Mouse (Mus musculus) T-helper 2 cell (primary cell): ENCODE data around the gene Arpp21.
"Not testable (repeated sequence)": the region's sequence is repeated elsewhere in the genome, so short reads cannot be mapped to it uniquely, and the experiment has no call there.

ENCODE experiments used
- in situ Hi-C: fragments of 300-600 bp; cut with MboI, MseI; formaldehyde crosslinking; loops from one replicate; pipeline ENCODE4 v1.15.1; 2025; ENCODE audit warnings: high pct_unique_total_duplicates

Gene Arpp21

GRCm38 (mm10) chr9:112102155-112102851 lies 133.4 kb downstream of the Arpp21 start:
- in situ Hi-C loops, result no loop called here

- in situ Hi-C loops, result no loop called here
These were observed 134.7 kb downstream of the Arpp21 start for GRCm38 (mm10) chr9:112100841-112101595.

- in situ Hi-C loops, result no loop called here
These were observed 137.5 kb downstream of the Arpp21 start for GRCm38 (mm10) chr9:112098267-112098666.

DNA sequence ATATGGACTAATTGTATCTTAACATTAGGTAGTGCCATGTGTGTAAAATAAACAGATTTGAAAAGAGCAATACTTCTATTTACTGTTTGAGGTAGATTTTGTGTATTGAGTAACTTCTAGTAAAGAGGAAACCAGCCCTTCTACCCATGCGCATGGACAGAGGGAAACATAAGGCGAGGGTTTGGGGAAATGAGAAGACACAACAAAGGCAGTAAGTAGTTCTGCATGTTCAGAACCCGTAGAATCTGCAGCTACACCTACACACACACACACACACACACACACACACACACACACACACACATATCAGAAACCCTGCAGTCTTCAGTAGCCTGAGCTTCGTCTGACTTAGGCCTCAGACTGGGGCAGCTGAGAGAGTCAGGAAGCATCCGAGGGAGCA lies 140.0 kb downstream of the Arpp21 start:
- in situ Hi-C loops, result no loop called here

- in situ Hi-C loops, result no loop called here
These were observed 140.5 kb downstream of the Arpp21 start for GRCm38 (mm10) chr9:112095198-112095597.

- in situ Hi-C loops, result no loop called here
These were observed 156.8 kb downstream of the Arpp21 start for GRCm38 (mm10) chr9:112078903-112079302.

GRCm38 (mm10) chr9:112078453-112078852 lies 157.3 kb downstream of the Arpp21 start:
- in situ Hi-C loops, result no loop called here

- in situ Hi-C loops, result no loop called here
These were observed 160.5 kb downstream of the Arpp21 start for GRCm38 (mm10) chr9:112075273-112075672.

DNA sequence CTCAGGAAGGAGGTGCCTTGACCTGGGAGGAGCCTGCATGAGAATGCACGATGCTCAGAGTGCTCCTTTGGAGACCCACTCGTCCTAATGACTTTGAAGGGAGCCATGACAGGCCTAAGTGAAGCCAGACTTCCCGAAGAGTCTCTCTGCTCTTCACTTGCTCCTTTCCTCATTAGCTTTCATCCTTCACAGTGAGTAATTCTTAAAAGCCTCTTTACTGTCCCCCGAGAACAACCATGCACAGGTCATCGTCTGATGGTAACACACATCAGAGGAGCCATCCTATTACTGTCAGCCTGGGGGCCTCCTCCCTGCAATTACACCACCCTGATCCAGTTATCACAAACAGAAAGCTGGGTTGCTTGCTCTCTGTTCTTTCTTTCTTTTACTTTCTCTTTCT lies 160.9 kb downstream of the Arpp21 start:
- in situ Hi-C loops, result no loop called here

DNA sequence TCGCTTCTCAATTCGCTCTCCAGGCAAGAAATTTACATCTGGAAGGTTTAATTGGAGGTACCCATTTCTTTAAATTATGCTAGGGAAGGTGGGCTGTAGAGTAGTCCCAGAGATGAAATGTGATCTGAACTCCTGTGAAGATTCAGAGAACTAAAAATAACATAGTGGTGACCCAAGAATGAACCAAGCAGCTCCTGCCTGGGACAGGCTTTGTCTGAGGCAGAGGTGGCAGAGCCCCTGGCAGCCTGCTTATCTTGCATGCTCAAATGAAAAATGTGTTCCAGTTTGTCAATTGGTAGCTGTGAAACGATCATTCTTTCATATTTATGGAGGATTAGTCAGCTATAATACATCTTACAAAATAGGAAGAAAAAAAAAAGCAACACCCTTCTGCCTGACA lies 164.4 kb downstream of the Arpp21 start:
- in situ Hi-C loops, result no loop called here

GRCm38 (mm10) chr9:112070961-112071360 lies 164.8 kb downstream of the Arpp21 start:
- in situ Hi-C loops, result no loop called here

- in situ Hi-C loops, result no loop called here
These were observed 167.5 kb downstream of the Arpp21 start for GRCm38 (mm10) chr9:112068250-112068649.

- in situ Hi-C loops, result no loop called here
These were observed 174.9 kb downstream of the Arpp21 start for GRCm38 (mm10) chr9:112060696-112061425.

GRCm38 (mm10) chr9:112054807-112055381 lies 180.8 kb downstream of the Arpp21 start:
- in situ Hi-C loops, result no loop called here

GRCm38 (mm10) chr9:112047903-112048467 lies 187.8 kb downstream of the Arpp21 start:
- in situ Hi-C loops, result no loop called here

GRCm38 (mm10) chr9:112040566-112040965 lies 195.2 kb downstream of the Arpp21 start:
- in situ Hi-C loops, result no loop called here

DNA sequence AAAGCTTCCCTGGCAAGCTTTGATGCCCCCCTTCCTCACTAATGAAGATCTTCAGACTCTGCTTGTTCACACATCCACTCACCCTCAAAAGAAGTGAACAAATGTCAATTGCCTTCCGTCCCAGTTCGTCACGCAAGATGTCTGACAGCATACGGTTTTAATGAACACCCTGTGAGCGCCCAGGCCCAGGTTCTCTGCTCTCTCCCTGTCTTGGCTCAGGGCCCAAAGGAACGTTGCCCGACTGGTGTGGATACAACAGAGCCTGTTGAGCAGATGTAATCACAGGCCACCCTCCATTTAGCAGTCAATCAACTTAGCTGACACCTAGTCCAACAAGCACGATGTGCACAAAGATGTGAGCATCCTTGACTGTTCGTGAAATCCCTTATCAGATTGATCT lies 198.0 kb downstream of the Arpp21 start:
- in situ Hi-C loops, result no loop called here

- in situ Hi-C loops, result not testable (repeated sequence)
These were observed 201.9 kb downstream of the Arpp21 start for GRCm38 (mm10) chr9:112033840-112034239.

DNA sequence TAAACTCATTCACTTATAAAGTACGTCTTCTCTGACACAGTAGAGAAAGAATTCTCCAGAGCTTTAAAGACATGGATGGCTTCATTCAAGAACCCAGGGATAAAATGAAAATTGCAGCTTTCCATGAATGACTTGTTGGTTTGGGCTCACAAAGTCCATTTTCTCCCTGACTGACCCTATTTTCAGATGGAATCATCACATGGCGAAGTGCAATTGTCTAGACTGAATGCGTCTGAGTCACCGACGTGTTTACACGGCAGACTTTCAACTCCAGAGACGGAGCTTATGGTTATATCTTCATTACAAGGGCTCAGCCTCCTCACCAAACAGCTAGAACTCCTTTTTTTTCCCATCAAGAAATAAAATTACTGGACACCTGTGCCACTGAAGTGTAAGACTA lies 203.6 kb downstream of the Arpp21 start:
- in situ Hi-C loops, result no loop called here

GRCm38 (mm10) chr9:112023562-112024015 lies 212.1 kb downstream of the Arpp21 start:
- in situ Hi-C loops, result no loop called here

GRCm38 (mm10) chr9:112023111-112023510 lies 212.6 kb downstream of the Arpp21 start:
- in situ Hi-C loops, result no loop called here
